Mouse (Mus musculus): ENCODE results near the gene Mlec. TPM values are rescaled to one million over a fixed set of nuclear protein-coding genes. Genes with fewer than 3 reads are reported as not detected.

Mlec gene
- total and polyA plus RNA-seq, 2 experiments from 2014 or later, result 15.7 to 58.6 TPM

- no peaks in the 10 kb centered on the region for H3K4me1 ChIP-seq (ENCODE audit: insufficient read depth)
- no peaks in the 10 kb centered on the region for H3K27me3 ChIP-seq (ENCODE audit: insufficient read depth, low read length)
- H3K9me3 ChIP-seq (ENCODE audit: low read length), result no peaks in the 10 kb centered on the region
- peak; percentile 90 for ATAC-seq
- peak; percentile 95 for TF ChIP-seq CTCF (IDR thresholded peaks at IDR 0.05; ENCODE audit: low read depth)
- H3K36me3 ChIP-seq (ENCODE audit: insufficient read depth), result peaks cover 56% of the 10 kb centered on the region
- H3K9ac ChIP-seq, result no peak overlapping the region
- no peak overlapping the region for H3K4me3 ChIP-seq (ENCODE audit: low read depth, low read length)
- WGBS, result 14% methylated on average over 24 of the region's 24 CpGs
- H3K27ac ChIP-seq (ENCODE audit: low read depth, low read length), result 0 out of 2 replicates have a peak overlapping the region, but pooled peaks have one; percentile 6
- DNase-seq, result peak; percentile 87
- H3K4me2 ChIP-seq (ENCODE audit: low read depth), result 0 out of 2 replicates have a peak overlapping the region, but pooled peaks have one; percentile 8
Observed at GRCm38 (mm10) chr5:115125211-115125871, 32.6 kb downstream of the Mlec start.

- TF ChIP-seq CTCF (IDR thresholded peaks at IDR 0.05; ENCODE audit: low read depth), result no peak
- Histone ChIP-seq H3K27ac (ENCODE audit: low read depth, low read length) (no peak overlapping the region), H3K4me1 (ENCODE audit: insufficient read depth) (no peaks in the 10 kb centered on the region), H3K27me3 (ENCODE audit: insufficient read depth, low read length) (no peaks in the 10 kb centered on the region), H3K36me3 (ENCODE audit: insufficient read depth) (peaks cover 53% of the 10 kb centered on the region), H3K4me3 (ENCODE audit: low read depth, low read length) (no peak overlapping the region), H3K9ac (no peak overlapping the region), H3K9me3 (ENCODE audit: low read length) (no peaks in the 10 kb centered on the region), H3K4me2 (ENCODE audit: low read depth) (no peak overlapping the region)
- no peak for ATAC-seq
- WGBS, result 96% methylated on average over 6 of the region's 6 CpGs
- no peak for DNase-seq
Observed at GRCm38 (mm10) chr5:115124690-115125089, 33.3 kb downstream of the Mlec start.

DNA sequence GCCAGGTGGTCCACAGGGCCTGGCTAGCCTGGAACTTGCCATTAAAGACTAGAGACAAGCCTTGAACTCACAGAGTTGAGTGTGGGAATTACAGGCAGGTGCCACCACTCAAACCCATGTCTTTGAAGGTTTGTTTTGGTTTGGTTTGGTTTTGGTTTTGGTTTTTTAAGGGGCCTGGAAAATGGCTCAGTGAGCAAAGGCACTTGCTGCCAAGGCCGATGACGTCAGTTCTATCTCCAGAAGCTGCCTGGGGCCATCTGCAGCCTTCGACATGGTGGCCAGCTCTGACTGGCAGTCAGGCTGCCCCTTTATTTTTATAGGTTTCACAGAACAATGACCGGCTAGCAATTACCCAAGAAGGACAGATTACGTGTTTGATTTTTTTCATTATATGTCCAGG, 37.0 kb downstream of the Mlec start:
- H3K4me3 ChIP-seq (ENCODE audit: low read depth, low read length), result no peak overlapping the region
- H3K9me3 ChIP-seq (ENCODE audit: low read length), result no peaks in the 10 kb centered on the region
- TF ChIP-seq CTCF (IDR thresholded peaks at IDR 0.05; ENCODE audit: low read depth), result no peak
- no peaks in the 10 kb centered on the region for H3K27me3 ChIP-seq (ENCODE audit: insufficient read depth, low read length)
- no peak overlapping the region for H3K4me2 ChIP-seq (ENCODE audit: low read depth)
- ATAC-seq, result no peak
- 46% methylated on average over 5 of the region's 5 CpGs for WGBS
- H3K36me3 ChIP-seq (ENCODE audit: insufficient read depth), result peaks cover 20% of the 10 kb centered on the region
- no peak overlapping the region for H3K9ac ChIP-seq
- no peak overlapping the region for H3K27ac ChIP-seq (ENCODE audit: low read depth, low read length)
- peaks cover 7% of the 10 kb centered on the region for H3K4me1 ChIP-seq (ENCODE audit: insufficient read depth)
- peak; percentile 43 for DNase-seq

- no peak for TF ChIP-seq CTCF (IDR thresholded peaks at IDR 0.05; ENCODE audit: low read depth)
- Histone ChIP-seq H3K9ac (peak within 1 kb of the TSS; percentile 53), H3K36me3 (ENCODE audit: insufficient read depth) (peaks cover 12% of the 10 kb centered on the region), H3K4me3 (ENCODE audit: low read depth, low read length) (peak within 1 kb of the TSS; percentile 40), H3K4me2 (ENCODE audit: low read depth) (peak within 1 kb of the TSS; percentile 65), H3K27ac (ENCODE audit: low read depth, low read length) (0 out of 2 replicates have a peak within 1 kb of the TSS, but pooled peaks have one; percentile 9), H3K4me1 (ENCODE audit: insufficient read depth) (peaks cover 7% of the 10 kb centered on the region), H3K27me3 (ENCODE audit: insufficient read depth, low read length) (no peaks in the 10 kb centered on the region), H3K9me3 (ENCODE audit: low read length) (no peaks in the 10 kb centered on the region)
- 2% methylated on average over 39 of the region's 39 CpGs for WGBS
- ATAC-seq (peak; percentile 74), DNase-seq (peak; percentile 49)
Observed at GRCm38 (mm10) chr5:115118961-115119570, 38.9 kb downstream of the Mlec start, which contains the start of gene Acads. Gene Acads (minus strand): TSS chr5:115119346.

DNA sequence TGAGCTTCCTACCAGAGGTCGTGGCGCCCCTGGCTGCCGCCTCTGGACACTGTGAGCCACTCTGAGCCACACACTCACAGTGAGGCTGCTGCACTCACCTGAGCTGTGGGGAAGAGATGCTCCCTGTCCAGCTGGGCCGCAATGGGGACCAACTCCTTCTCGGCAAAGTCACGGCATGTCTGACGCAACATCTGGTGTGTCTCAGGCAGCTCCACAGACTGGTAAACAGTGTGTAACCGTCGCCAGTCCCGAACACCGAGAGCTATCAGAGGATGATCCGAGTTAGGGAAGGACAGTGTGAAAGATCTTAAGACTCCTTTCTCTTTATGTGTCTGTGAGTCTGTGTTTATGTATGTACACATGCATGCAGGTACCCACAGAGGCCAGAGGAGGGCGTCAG, 40.5 kb downstream of the Mlec start:
- no peaks in the 10 kb centered on the region for H3K27me3 ChIP-seq (ENCODE audit: insufficient read depth, low read length)
- 92% methylated on average over 13 of the region's 13 CpGs for WGBS
- TF ChIP-seq CTCF (IDR thresholded peaks at IDR 0.05; ENCODE audit: low read depth), result no peak

DNA sequence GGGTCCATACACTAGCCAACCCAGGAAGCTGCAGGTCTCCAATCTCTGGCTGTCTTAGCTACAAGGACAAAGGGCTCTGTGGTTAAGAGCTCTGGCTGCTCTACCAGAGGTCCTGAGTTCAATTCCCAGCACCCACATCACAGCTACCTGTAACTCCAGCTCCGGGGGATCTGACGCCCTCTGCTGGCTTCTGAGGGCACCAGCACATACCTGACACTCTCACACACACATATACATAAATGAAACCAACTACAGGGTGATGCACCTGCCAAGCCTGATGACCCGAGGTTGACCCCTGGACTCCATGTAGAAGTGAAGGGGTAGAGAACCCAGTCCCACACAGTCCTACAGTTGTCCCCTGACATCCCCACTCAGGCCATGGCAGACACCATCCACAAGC, 41.6 kb downstream of the Mlec start:
- Histone ChIP-seq H3K27ac (ENCODE audit: low read depth, low read length) (no peak overlapping the region), H3K4me1 (ENCODE audit: insufficient read depth) (peaks cover 7% of the 10 kb centered on the region), H3K27me3 (ENCODE audit: insufficient read depth, low read length) (no peaks in the 10 kb centered on the region), H3K4me3 (ENCODE audit: low read depth, low read length) (no peak overlapping the region), H3K9ac (no peak overlapping the region), H3K36me3 (ENCODE audit: insufficient read depth) (peaks cover 8% of the 10 kb centered on the region; the same call in 1 of the 2 replicates), H3K9me3 (ENCODE audit: low read length) (no peaks in the 10 kb centered on the region), H3K4me2 (ENCODE audit: low read depth) (no peak overlapping the region)
- ATAC-seq (no peak), DNase-seq (no peak)
- TF ChIP-seq CTCF (IDR thresholded peaks at IDR 0.05; ENCODE audit: low read depth), result no peak
- WGBS, result 94% methylated on average over 3 of the region's 3 CpGs

More for the DNA sequence above, 40.5 kb downstream of the Mlec start:
- ATAC-seq, result no peak
- H3K9me3 ChIP-seq (ENCODE audit: low read length), result no peaks in the 10 kb centered on the region
- no peak overlapping the region for H3K4me2 ChIP-seq (ENCODE audit: low read depth)
- no peak overlapping the region for H3K27ac ChIP-seq (ENCODE audit: low read depth, low read length)
- no peak overlapping the region for H3K9ac ChIP-seq
- no peak for DNase-seq
- no peak overlapping the region for H3K4me3 ChIP-seq (ENCODE audit: low read depth, low read length)
- peaks cover 7% of the 10 kb centered on the region for H3K4me1 ChIP-seq (ENCODE audit: insufficient read depth)
- peaks cover 11% of the 10 kb centered on the region for H3K36me3 ChIP-seq (ENCODE audit: insufficient read depth)

GRCm38 (mm10) chr5:115114501-115114900, 43.5 kb downstream of the Mlec start:
- no peaks in the 10 kb centered on the region for H3K9me3 ChIP-seq (ENCODE audit: low read length)
- H3K36me3 ChIP-seq (ENCODE audit: insufficient read depth), result peaks cover 8% of the 10 kb centered on the region; the same call in 1 of the 2 replicates
- no peak overlapping the region for H3K4me3 ChIP-seq (ENCODE audit: low read depth, low read length)
- H3K4me1 ChIP-seq (ENCODE audit: insufficient read depth), result peaks cover 7% of the 10 kb centered on the region
- no peaks in the 10 kb centered on the region for H3K27me3 ChIP-seq (ENCODE audit: insufficient read depth, low read length)
- TF ChIP-seq CTCF (IDR thresholded peaks at IDR 0.05; ENCODE audit: low read depth), result no peak
- no peak overlapping the region for H3K27ac ChIP-seq (ENCODE audit: low read depth, low read length)
- H3K9ac ChIP-seq, result no peak overlapping the region
- no peak for ATAC-seq
- 94% methylated on average over 8 of the region's 8 CpGs for WGBS
- no peak overlapping the region for H3K4me2 ChIP-seq (ENCODE audit: low read depth)
- no peak for DNase-seq

Measured in forebrain, postnatal 0 days (tissue).